17 mouse cellular contexts compared by ENCODE assay signal in genomic region chr3:119701467-119701866, GRCm38 (mm10).
DNase-seq lines count a peak whose midpoint lies in the region; ATAC-seq and TF ChIP-seq lines count a peak whose summit lies in the region.
"Had no signal": no experiment of that assay in that cellular context is flagged by ENCODE, and none has a peak within 500 bp of the region (broad histone marks: within the 10 kb centered on the region; RNA-seq: fewer than 3 reads in every experiment).

No protein-coding gene starts in this region.

- in situ Hi-C loops in Patski (cut with MboI; ENCODE audit: low pct_unique_long_range_greater_than_20kb) = no loop called here

- peak; percentile 6 for ATAC-seq in Patski
- 0 out of 2 replicates have a peak, but pooled peaks have one; percentile 11 for ATAC-seq in liver, embryonic 14.5 days (ENCODE audit: insufficient read depth)
- ATAC-seq: midbrain, embryonic 15.5 days had no signal

- TF ChIP-seq CTCF in Patski (IDR thresholded peaks at IDR 0.05) = no peak
- no peak for TF ChIP-seq CTCF in liver, embryonic 14.5 days (IDR thresholded peaks at IDR 0.05; ENCODE audit: low read depth)

- H3K27ac ChIP-seq in liver, embryonic 14.5 days = no peak overlapping the region
- H3K27ac ChIP-seq in heart, embryonic 10.5 days = no peak overlapping the region
- H3K27ac ChIP-seq: embryonic facial prominence, embryonic 13.5 days; forebrain, embryonic 10.5 days; kidney, postnatal 0 days; midbrain, embryonic 15.5 days had no signal

- 53% methylated on average over 3 of the region's 3 CpGs for WGBS in liver, embryonic 14.5 days (ENCODE audit: insufficient replicate concordance)
- WGBS in heart, embryonic 10.5 days = 72% methylated on average over 3 of the region's 3 CpGs

- CTCF ChIA-PET in Patski (lab: Charles Lee) = interaction anchor here (1.1 to 2.0 kb wide), 3 partner anchors 8 to 17 kb away, joined by 3 to 4 read pairs (median 3); no protein-coding TSS in a partner anchor

- H3K4me1 ChIP-seq in liver, embryonic 14.5 days (replicated peaks; ENCODE audit: control insufficient read depth in 2 of 2, insufficient read depth in 2 of 2, low read length in 1 of 2) = 0 out of 4 replicates have a peak, but pooled peaks cover 0 to 3% of the 10 kb centered on the region in 2 experiments
- no peaks in the 10 kb centered on the region for H3K4me1 ChIP-seq in heart, embryonic 10.5 days
- H3K4me1 ChIP-seq: embryonic facial prominence, embryonic 13.5 days; forebrain, embryonic 10.5 days; midbrain, embryonic 15.5 days had no signal

- no peaks in the 10 kb centered on the region for H3K9me3 ChIP-seq in liver, embryonic 14.5 days (ENCODE audit: control insufficient read depth, low read length)
- H3K9me3 ChIP-seq in heart, embryonic 10.5 days = no peaks in the 10 kb centered on the region
- H3K9me3 ChIP-seq: embryonic facial prominence, embryonic 13.5 days; forebrain, embryonic 10.5 days; midbrain, embryonic 15.5 days had no signal

- H3K27me3 ChIP-seq in Patski = no peaks in the 10 kb centered on the region
- H3K27me3 ChIP-seq in liver, embryonic 14.5 days (ENCODE audit: control insufficient read depth, insufficient read depth, low read length) = no peaks in the 10 kb centered on the region
- no peaks in the 10 kb centered on the region for H3K27me3 ChIP-seq in heart, embryonic 10.5 days (ENCODE audit: insufficient read depth, poor library complexity, severe bottlenecking)
- H3K27me3 ChIP-seq: embryonic facial prominence, embryonic 13.5 days; midbrain, embryonic 15.5 days had no signal

- H3K4me2 ChIP-seq in liver, embryonic 14.5 days (ENCODE audit: low read depth) = no peak overlapping the region
- H3K4me2 ChIP-seq: embryonic facial prominence, embryonic 13.5 days; lung, embryonic 14.5 days; midbrain, embryonic 15.5 days had no signal

- no peak for TF ChIP-seq EP300 in liver, embryonic 14.5 days (IDR thresholded peaks at IDR 0.05; ENCODE audit: low read depth)

- peak; percentile 10 for DNase-seq in adrenal gland, adult 2 months
- no peak for DNase-seq in adrenal gland, adult 8-10 months
- DNase-seq in Patski (ENCODE audit: low read depth, low spot score) = no peak
- DNase-seq in kidney, adult 9 months = peak; percentile 79
- no peak for DNase-seq in liver, embryonic 14.5 days (ENCODE audit: low read depth in 3 of 3, low spot score in 3 of 3)
- DNase-seq in layer of hippocampus, adult 9-10 months (ENCODE audit: low spot score) = no peak
- DNase-seq in heart, embryonic 10.5 days (ENCODE audit: low spot score) = no peak
- DNase-seq in layer of hippocampus, adult 9-11 months = no peak
- DNase-seq: cerebellum, adult 18-20 months; gastrocnemius, postnatal 36 days; layer of hippocampus, postnatal 36 days; left cerebral cortex, postnatal 4 days; lung, embryonic 14.5 days had no signal

- POLR2A ChIA-PET in Patski (lab: Charles Lee) = no interaction called here

- no peak overlapping the region for H3K9ac ChIP-seq in liver, embryonic 14.5 days (replicated peaks)
- H3K9ac ChIP-seq: embryonic facial prominence, embryonic 13.5 days; lung, embryonic 14.5 days; midbrain, embryonic 15.5 days had no signal

- no peaks in the 10 kb centered on the region for H3K36me3 ChIP-seq in liver, embryonic 14.5 days (replicated peaks; ENCODE audit: control insufficient read depth, insufficient read depth, low read depth)
- no peaks in the 10 kb centered on the region for H3K36me3 ChIP-seq in heart, embryonic 10.5 days
- H3K36me3 ChIP-seq: embryonic facial prominence, embryonic 13.5 days; forebrain, embryonic 10.5 days; midbrain, embryonic 15.5 days had no signal

- H3K4me3 ChIP-seq in liver, embryonic 14.5 days (ENCODE audit: insufficient read depth in 1 of 2, low read depth in 2 of 2, low read length in 2 of 2) = no peak overlapping the region
- no peak overlapping the region for H3K4me3 ChIP-seq in heart, embryonic 10.5 days
- H3K4me3 ChIP-seq: embryonic facial prominence, embryonic 13.5 days; forebrain, embryonic 10.5 days; midbrain, embryonic 15.5 days had no signal

Comparison
In these comparisons a context has a peak if more than half of its experiments do, and no peak if none do; other contexts are left out.
1. DNase-seq: peak in adrenal gland, adult 2 months (single experiment) and kidney, adult 9 months (single experiment); none in adrenal gland, adult 8-10 months (single experiment), Patski (single experiment), liver, embryonic 14.5 days (0 of 3), layer of hippocampus, adult 9-10 months (single experiment), heart, embryonic 10.5 days (single experiment) and layer of hippocampus, adult 9-11 months (single experiment).